Mouse (Mus musculus) olfactory bulb, adult 2 months (tissue): ENCODE measurements at regions not wholly inside any gene's neighbourhood (a gene's known extent, or its start where the extent isn't known, plus 50 kb on each side); places are given as distances from the start of the nearest gene placed in this dataset.

Experiments
- CTCF ChIP-seq: fragments of 200-500 bp; IDR thresholded peaks from 2 replicates; pipeline ENCODE4 v1.5.1; 2012; ENCODE audit warnings: low read depth, mild to moderate bottlenecking, low read length, moderate library complexity; ENCODE audit not compliant: insufficient read depth
- POLR2A ChIP-seq: fragments of 200-500 bp; IDR thresholded peaks from 2 replicates; pipeline ENCODE4 v1.6.1; 2012; ENCODE audit warnings: mild to moderate bottlenecking, low read depth, low read length, moderate library complexity; ENCODE audit not compliant: insufficient read depth

- TF ChIP-seq CTCF = no peak
- TF ChIP-seq POLR2A = no peak
These were observed 580.4 kb upstream of the Gm19410 start for GRCm38 (mm10) chr8:35185165-35185564.
